Mouse (Mus musculus): ENCODE measurements around the gene Ablim1. TPM values are rescaled to one million over a fixed set of nuclear protein-coding genes. Genes with fewer than 3 reads are reported as not detected.

The Ablim1 gene
- polyA plus RNA-seq, 1 experiment, result 216 TPM

GRCm38 (mm10) chr19:57181317-57181716 is 133.4 kb downstream of the Ablim1 start:
- Histone ChIP-seq H3K36me3 (ENCODE audit: control insufficient read depth, insufficient read depth, low read length) (no peaks in the 10 kb centered on the region), H3K4me3 (ENCODE audit: control insufficient read depth, insufficient read depth, low read length) (no peak overlapping the region), H3K4me1 (replicated peaks; ENCODE audit: control insufficient read depth, insufficient read depth, low read length) (peaks cover 8% of the 10 kb centered on the region), H3K27ac (ENCODE audit: control insufficient read depth, insufficient read depth, low read length) (no peak overlapping the region), H3K27me3 (ENCODE audit: control insufficient read depth, insufficient read depth, low read length) (no peaks in the 10 kb centered on the region)
- DNase-seq, result no peak
- WGBS, result 92% methylated on average over 6 of the region's 6 CpGs
- no peak for TF ChIP-seq CTCF (IDR thresholded peaks at IDR 0.05; ENCODE audit: borderline replicate concordance, control insufficient read depth, extremely low read depth, insufficient read depth, low read length, poor library complexity)
- TF ChIP-seq POLR2A (IDR thresholded peaks at IDR 0.05; ENCODE audit: control insufficient read depth, extremely low read depth, insufficient read depth, low read length, poor library complexity), result no peak

GRCm38 (mm10) chr19:57180908-57181307 is 133.8 kb downstream of the Ablim1 start:
- DNase-seq, result no peak
- Histone ChIP-seq H3K4me3 (ENCODE audit: control insufficient read depth, insufficient read depth, low read length) (no peak overlapping the region), H3K36me3 (ENCODE audit: control insufficient read depth, insufficient read depth, low read length) (no peaks in the 10 kb centered on the region), H3K4me1 (replicated peaks; ENCODE audit: control insufficient read depth, insufficient read depth, low read length) (peaks cover 8% of the 10 kb centered on the region), H3K27me3 (ENCODE audit: control insufficient read depth, insufficient read depth, low read length) (no peaks in the 10 kb centered on the region), H3K27ac (ENCODE audit: control insufficient read depth, insufficient read depth, low read length) (no peak overlapping the region)
- no peak for TF ChIP-seq CTCF (IDR thresholded peaks at IDR 0.05; ENCODE audit: borderline replicate concordance, control insufficient read depth, extremely low read depth, insufficient read depth, low read length, poor library complexity)
- TF ChIP-seq POLR2A (IDR thresholded peaks at IDR 0.05; ENCODE audit: control insufficient read depth, extremely low read depth, insufficient read depth, low read length, poor library complexity), result no peak
- WGBS, result 91% methylated on average over 3 of the region's 3 CpGs

GRCm38 (mm10) chr19:57180333-57180732 is 134.4 kb downstream of the Ablim1 start:
- H3K4me1 ChIP-seq (replicated peaks; ENCODE audit: control insufficient read depth, insufficient read depth, low read length), result peaks cover 8% of the 10 kb centered on the region
- no peak for DNase-seq
- H3K27me3 ChIP-seq (ENCODE audit: control insufficient read depth, insufficient read depth, low read length), result no peaks in the 10 kb centered on the region
- H3K4me3 ChIP-seq (ENCODE audit: control insufficient read depth, insufficient read depth, low read length), result no peak overlapping the region
- H3K36me3 ChIP-seq (ENCODE audit: control insufficient read depth, insufficient read depth, low read length), result no peaks in the 10 kb centered on the region
- no peak overlapping the region for H3K27ac ChIP-seq (ENCODE audit: control insufficient read depth, insufficient read depth, low read length)
- TF ChIP-seq CTCF (IDR thresholded peaks at IDR 0.05; ENCODE audit: borderline replicate concordance, control insufficient read depth, extremely low read depth, insufficient read depth, low read length, poor library complexity), result no peak
- 15% methylated on average over 9 of the region's 9 CpGs for WGBS

GRCm38 (mm10) chr19:57179269-57179668 is 135.4 kb downstream of the Ablim1 start:
- 93% methylated on average over 7 of the region's 7 CpGs for WGBS
- Histone ChIP-seq H3K36me3 (ENCODE audit: control insufficient read depth, insufficient read depth, low read length) (no peaks in the 10 kb centered on the region), H3K27me3 (ENCODE audit: control insufficient read depth, insufficient read depth, low read length) (no peaks in the 10 kb centered on the region), H3K27ac (ENCODE audit: control insufficient read depth, insufficient read depth, low read length) (no peak overlapping the region), H3K4me3 (ENCODE audit: control insufficient read depth, insufficient read depth, low read length) (no peak overlapping the region), H3K4me1 (replicated peaks; ENCODE audit: control insufficient read depth, insufficient read depth, low read length) (peaks cover 8% of the 10 kb centered on the region)
- no peak for TF ChIP-seq POLR2A (IDR thresholded peaks at IDR 0.05; ENCODE audit: control insufficient read depth, extremely low read depth, insufficient read depth, low read length, poor library complexity)
- TF ChIP-seq CTCF (IDR thresholded peaks at IDR 0.05; ENCODE audit: borderline replicate concordance, control insufficient read depth, extremely low read depth, insufficient read depth, low read length, poor library complexity), result no peak
- no peak for DNase-seq

GRCm38 (mm10) chr19:57177334-57177733 is 137.4 kb downstream of the Ablim1 start:
- Histone ChIP-seq H3K4me1 (replicated peaks; ENCODE audit: control insufficient read depth, insufficient read depth, low read length) (peaks cover 8% of the 10 kb centered on the region), H3K27ac (ENCODE audit: control insufficient read depth, insufficient read depth, low read length) (no peak overlapping the region)
- WGBS, result 91% methylated on average over 6 of the region's 6 CpGs

GRCm38 (mm10) chr19:57175077-57175476 is 139.6 kb downstream of the Ablim1 start:
- H3K27me3 ChIP-seq (ENCODE audit: control insufficient read depth, insufficient read depth, low read length), result no peaks in the 10 kb centered on the region
- H3K36me3 ChIP-seq (ENCODE audit: control insufficient read depth, insufficient read depth, low read length), result no peaks in the 10 kb centered on the region
- H3K4me3 ChIP-seq (ENCODE audit: control insufficient read depth, insufficient read depth, low read length), result no peak overlapping the region
- H3K27ac ChIP-seq (ENCODE audit: control insufficient read depth, insufficient read depth, low read length), result no peak overlapping the region
- no peaks in the 10 kb centered on the region for H3K4me1 ChIP-seq (replicated peaks; ENCODE audit: control insufficient read depth, insufficient read depth, low read length)
- TF ChIP-seq CTCF (IDR thresholded peaks at IDR 0.05; ENCODE audit: borderline replicate concordance, control insufficient read depth, extremely low read depth, insufficient read depth, low read length, poor library complexity) (no peak), POLR2A (IDR thresholded peaks at IDR 0.05; ENCODE audit: control insufficient read depth, extremely low read depth, insufficient read depth, low read length, poor library complexity) (no peak)
- no peak for DNase-seq

More at GRCm38 (mm10) chr19:57177334-57177733, 137.4 kb downstream of the Ablim1 start:
- no peak for DNase-seq
- Histone ChIP-seq H3K36me3 (ENCODE audit: control insufficient read depth, insufficient read depth, low read length) (no peaks in the 10 kb centered on the region), H3K27me3 (ENCODE audit: control insufficient read depth, insufficient read depth, low read length) (no peaks in the 10 kb centered on the region), H3K4me3 (ENCODE audit: control insufficient read depth, insufficient read depth, low read length) (no peak overlapping the region)
- TF ChIP-seq CTCF (IDR thresholded peaks at IDR 0.05; ENCODE audit: borderline replicate concordance, control insufficient read depth, extremely low read depth, insufficient read depth, low read length, poor library complexity) (no peak), POLR2A (IDR thresholded peaks at IDR 0.05; ENCODE audit: control insufficient read depth, extremely low read depth, insufficient read depth, low read length, poor library complexity) (no peak)

- Histone ChIP-seq H3K4me1 (replicated peaks; ENCODE audit: control insufficient read depth, insufficient read depth, low read length) (no peaks in the 10 kb centered on the region), H3K36me3 (ENCODE audit: control insufficient read depth, insufficient read depth, low read length) (no peaks in the 10 kb centered on the region), H3K27ac (ENCODE audit: control insufficient read depth, insufficient read depth, low read length) (no peak overlapping the region), H3K27me3 (ENCODE audit: control insufficient read depth, insufficient read depth, low read length) (no peaks in the 10 kb centered on the region), H3K4me3 (ENCODE audit: control insufficient read depth, insufficient read depth, low read length) (no peak overlapping the region)
- WGBS, result 90% methylated on average over 5 of the region's 5 CpGs
- TF ChIP-seq POLR2A (IDR thresholded peaks at IDR 0.05; ENCODE audit: control insufficient read depth, extremely low read depth, insufficient read depth, low read length, poor library complexity) (no peak), CTCF (IDR thresholded peaks at IDR 0.05; ENCODE audit: borderline replicate concordance, control insufficient read depth, extremely low read depth, insufficient read depth, low read length, poor library complexity) (no peak)
- DNase-seq, result no peak
These were observed 140.2 kb downstream of the Ablim1 start for GRCm38 (mm10) chr19:57174541-57174940.

Measured in thymus, adult 2 months (tissue).